Mouse (Mus musculus): ENCODE results near the gene Znhit6. TPM values are rescaled to one million over a fixed set of nuclear protein-coding genes. Genes with fewer than 3 reads are reported as not detected.

Znhit6 gene
- 10 to 100 TPM; 30.0 to 32.6 TPM for polyA plus RNA-seq (2017; shearing (Covaris generic))

DNA sequence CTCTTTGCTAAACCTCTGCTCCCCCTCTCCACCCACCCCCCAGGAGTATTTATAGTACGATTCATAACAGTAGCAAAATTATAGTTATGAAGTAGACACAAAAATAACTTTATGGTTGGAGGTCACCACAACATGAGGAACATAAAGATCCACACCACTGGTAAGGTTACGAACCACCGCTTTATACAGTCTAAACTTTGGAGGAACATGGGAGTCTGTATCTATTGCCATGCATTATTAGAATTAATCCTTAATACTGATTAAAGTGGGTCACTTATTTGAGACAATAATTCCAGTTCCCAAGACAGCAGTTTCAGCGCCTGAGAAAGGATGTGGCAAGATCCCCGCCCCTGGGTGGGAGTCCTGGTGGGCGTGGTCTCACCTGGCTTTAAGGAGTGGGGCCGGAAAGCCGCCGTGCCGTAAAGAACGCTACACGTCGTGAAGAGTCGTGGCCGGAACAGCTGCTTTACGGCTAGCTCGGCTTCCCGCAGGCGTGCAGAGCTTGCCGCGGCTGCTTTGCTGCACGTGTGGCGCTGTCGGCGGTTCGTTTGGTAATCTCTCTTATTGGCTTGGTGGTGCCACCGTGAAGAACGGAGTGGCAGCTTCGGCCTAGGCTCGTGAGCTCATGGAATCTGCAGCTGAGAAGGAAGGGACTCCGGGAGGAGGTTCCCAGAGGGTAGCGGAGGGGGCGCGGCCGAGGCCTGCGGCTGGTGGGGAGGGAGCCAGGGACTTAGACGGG is at the start of gene Znhit6:
Gene Znhit6 (plus strand): TSS at position 463 of the 739 bp plus-strand sequence.
- peak; percentile 80 for ATAC-seq

DNA sequence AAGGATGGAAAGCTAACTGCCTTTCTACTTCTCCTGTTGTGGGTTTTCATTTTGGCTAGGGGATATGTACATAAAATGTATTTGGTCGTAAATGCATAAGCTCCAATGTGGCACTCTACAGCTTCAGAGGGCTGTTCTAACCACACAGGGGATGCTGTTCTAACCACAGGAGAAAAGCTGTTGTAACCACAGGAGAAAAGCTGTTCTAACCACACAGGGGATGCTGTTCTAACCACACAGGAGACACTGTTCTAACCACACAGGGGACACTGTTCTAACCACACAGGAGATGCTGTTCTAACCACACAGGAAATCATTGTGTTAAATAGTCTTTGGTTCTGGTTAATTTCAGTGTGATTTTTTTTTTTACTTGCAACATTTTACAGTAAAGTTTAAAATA is 38.1 kb upstream of the Znhit6 start:
- ATAC-seq, result peak; percentile 36

DNA sequence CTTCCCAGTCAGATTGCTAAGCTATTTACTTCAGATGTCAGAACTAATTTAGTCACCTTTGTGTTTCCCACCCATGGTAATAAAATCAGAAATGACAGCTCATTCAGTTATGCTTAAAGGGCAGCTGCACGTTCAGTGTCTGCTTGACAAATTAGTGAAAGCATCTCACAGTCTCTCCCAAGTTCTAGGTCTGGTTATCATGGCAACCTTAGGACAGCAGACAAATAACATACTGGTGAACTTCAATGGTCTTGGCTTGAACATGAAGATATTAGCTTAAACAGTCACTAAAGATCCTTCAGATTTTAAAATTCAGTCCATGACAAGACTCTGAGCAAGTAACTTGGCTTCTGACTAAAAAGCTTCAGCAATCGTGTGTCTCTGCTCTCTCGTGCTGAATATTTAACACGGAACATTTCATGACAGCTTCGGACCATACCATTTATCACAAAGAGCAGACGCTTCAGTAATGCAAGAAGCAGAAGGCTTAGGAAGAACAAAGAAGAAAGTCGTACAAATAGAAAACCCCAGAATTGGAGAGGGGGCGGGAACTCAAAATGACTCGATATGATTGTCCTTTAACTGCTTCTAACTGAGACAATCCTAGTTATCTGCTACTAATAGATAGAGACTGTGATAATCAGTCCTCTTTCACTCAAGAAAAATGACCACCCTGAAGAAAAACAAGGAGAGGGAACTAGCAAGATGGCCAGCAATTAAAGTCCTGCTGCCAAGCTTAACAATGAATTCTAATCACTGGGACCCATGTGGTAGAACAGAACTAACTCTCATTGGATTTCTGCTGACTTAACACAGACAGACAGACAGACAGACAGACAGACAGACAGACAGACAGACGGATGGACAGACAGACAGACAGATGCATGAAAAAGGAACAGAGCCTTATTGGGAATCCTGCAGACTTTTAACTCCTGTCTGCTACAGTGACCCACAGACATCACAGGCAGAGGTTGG is 27.3 kb upstream of the Znhit6 start:
- ATAC-seq, result no peak

DNA sequence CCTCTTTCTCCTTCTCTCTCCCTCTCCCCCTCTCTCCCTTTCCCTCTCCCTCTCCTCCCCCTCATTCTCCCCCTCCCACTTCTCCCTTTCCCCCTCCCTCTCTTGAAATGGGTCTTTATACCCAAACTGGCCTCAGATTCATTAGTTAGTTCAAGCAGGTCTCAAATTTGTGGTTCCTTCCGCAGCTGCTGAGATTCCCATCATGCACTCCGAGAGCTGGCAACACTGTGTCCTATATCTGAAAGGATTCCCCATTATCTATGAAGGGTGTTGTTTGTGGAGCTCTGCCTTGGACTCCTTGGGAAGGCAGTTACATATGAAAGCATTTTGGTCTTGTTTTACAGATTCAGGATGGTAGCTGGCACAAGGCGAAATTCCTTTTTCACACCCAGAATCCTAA is 25.8 kb upstream of the Znhit6 start:
- no peak for ATAC-seq

DNA sequence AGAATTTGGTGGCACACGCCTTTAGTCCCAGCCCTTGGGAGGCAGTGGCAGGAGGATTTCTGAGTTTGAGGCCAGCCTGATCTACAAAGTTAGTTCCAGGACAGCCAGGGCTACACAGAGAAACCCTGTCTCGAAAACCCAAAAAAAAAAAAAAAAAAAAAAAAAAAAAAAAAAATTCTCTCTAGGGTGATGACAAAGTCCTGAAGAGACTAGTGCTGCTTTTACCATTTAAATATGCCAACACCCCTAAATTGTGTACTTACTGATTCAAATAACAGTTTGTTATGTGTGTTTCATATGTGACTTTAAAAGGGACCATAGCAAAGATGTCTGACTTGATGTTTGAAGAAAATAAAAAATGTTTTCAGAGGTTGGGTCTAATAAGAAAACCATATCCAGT is 21.6 kb upstream of the Znhit6 start:
- no peak for ATAC-seq

GRCm38 (mm10) chr3:145556206-145556605 is 19.8 kb upstream of the Znhit6 start:
- ATAC-seq, result no peak

DNA sequence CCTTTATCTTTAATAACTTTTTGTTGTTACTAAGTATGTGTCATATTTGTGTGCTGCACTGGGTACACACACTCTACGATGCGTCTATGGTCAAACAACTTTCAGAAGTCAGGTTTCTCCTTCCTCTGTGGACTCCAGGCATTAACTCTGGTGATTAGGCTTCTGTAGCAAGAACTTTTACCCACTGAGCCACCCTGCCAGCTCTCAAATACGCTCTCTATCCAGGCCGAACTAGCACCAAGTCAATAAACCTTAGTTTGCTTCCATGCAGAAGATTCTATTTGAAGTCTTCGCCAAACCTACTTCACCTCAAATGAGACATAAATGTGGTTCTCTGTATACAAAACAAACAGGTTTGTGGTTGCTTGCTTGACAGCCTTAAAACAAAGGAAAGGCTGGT is 16.3 kb upstream of the Znhit6 start:
- no peak for ATAC-seq

GRCm38 (mm10) chr3:145560117-145560516 is 15.9 kb upstream of the Znhit6 start:
- no peak for ATAC-seq

DNA sequence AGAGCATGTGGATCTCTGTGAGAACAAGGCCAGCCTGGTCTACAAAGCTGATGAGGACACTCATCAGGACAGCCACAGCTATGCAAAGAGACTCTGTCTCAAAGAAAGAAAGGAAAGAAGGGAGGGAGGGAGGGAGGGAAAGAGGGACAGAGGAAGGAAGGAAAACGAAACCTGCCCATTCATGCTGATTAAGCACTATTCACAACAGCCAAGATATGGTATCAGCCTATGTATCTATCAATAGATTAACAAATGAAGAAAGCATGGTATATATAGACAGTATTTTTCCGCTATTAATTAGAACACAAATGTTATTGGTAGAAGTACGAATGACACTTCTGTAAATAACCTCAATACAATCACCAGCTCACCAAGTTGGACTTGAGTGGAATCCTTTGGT is 1.5 kb upstream of the Znhit6 start:
- ATAC-seq, result no peak

GRCm38 (mm10) chr3:145575340-145575739 is 665 bp upstream of the Znhit6 start:
- no peak for ATAC-seq

DNA sequence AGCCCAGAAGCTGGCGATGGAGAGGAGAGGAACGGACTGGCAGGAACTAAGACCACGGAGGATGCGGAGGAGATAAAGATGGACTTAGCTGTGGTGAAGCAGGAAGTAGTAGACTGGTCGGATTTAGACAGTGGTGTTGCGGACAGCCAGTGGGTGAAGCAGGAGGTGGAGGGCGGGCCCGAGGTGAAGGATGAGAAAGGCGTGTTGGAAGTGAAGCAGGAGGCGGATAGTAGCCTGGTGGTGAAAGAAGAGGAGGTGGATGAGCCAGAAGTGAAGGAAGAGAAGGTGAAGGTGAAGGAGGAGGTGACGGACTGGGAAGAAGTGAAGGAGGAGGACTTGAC is 447 bp downstream of the Znhit6 start:
- peak; percentile 40 for ATAC-seq

GRCm38 (mm10) chr3:145576876-145577275 is 871 bp downstream of the Znhit6 start:
- ATAC-seq, result no peak

GRCm38 (mm10) chr3:145583043-145583442 is 7.0 kb downstream of the Znhit6 start:
- ATAC-seq, result no peak

- no peak for ATAC-seq
Measured at GRCm38 (mm10) chr3:145583522-145584200, 7.7 kb downstream of the Znhit6 start.

DNA sequence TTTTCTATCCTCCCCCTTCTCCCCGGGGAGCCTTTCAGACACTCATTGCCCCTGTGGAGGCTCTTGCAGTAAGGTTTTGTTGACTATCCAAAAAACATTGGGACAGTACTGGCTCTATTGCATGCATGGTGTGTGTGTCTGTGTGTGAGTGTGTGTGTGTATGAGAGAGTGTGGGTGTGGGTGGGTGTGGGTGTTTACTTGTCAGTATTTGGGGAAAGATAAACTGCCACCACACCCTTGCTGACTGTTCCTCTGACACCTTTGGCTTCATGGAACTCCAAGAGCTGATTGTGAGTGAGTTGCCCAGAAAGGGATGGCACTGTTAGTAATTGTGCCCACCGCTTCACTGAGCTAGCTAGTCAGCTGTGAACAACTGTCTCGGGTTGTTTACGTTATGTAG is 14.6 kb downstream of the Znhit6 start:
- ATAC-seq, result no peak

GRCm38 (mm10) chr3:145591841-145592542 is 16.0 kb downstream of the Znhit6 start:
- ATAC-seq, result no peak

- peak; percentile 97 for ATAC-seq
Measured at GRCm38 (mm10) chr3:145595354-145595753, 19.3 kb downstream of the Znhit6 start.

- no peak for ATAC-seq
Measured at GRCm38 (mm10) chr3:145599059-145599458, 23.1 kb downstream of the Znhit6 start.

- ATAC-seq, result no peak
Measured at GRCm38 (mm10) chr3:145600801-145601200, 24.8 kb downstream of the Znhit6 start.

DNA sequence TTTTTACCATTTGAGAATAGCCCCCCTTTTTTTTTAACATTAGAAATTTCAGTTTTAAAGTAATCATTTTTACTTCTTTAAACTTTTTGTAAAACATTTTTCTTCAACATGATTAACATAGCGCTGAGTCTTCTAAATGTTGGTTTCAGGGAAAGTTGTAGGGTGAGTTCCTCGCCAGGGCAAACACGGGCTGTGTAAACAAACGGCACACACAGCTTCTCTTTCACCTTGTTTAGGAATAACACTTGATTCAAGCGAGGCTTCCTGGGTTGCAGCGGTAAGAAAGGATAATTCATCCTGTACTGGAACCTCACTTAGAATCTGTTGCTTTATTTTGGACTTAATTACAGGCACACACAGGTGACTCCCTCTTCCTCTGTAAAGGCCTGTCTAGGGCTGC is 25.3 kb downstream of the Znhit6 start:
- no peak for ATAC-seq

DNA sequence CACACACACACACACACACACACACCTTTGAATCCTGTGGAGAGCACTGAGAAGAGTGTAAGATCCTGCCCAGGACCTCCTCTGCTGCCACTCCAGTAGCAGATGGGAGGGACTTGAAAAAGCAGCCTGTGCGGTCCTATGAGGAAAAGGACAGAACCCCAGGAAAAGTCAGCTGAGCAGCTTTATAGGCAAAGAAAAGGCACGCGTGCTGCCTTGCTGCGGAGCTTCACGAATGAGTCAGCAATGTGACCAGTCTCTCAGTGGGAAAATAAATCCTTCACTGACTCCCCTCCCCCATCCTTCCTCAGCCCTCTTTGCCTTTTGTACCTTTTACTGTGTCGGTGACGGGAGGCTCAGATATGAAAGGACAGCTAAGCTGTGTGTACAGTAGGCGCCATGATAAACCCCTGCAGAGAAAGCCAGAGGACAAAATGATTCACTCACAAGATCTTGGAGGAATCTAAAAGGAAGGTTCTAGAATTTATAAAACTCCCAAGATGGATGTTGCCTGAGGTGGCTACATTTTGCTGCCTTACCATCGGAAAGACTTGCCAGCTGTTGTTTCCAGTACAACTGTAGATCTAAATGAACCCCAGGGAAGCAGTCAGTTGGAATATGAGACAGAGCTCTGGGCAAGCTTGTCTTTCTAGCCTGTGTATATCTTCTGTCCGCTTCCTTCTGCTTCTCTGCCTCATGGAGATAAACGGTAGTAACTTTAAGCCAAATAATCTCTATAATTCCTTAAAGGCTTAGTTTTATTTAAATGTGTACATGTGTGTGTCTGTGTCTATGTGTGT is 26.6 kb downstream of the Znhit6 start:
- ATAC-seq, result no peak
